Mouse (Mus musculus): ENCODE results near the gene Il27ra.

DNA sequence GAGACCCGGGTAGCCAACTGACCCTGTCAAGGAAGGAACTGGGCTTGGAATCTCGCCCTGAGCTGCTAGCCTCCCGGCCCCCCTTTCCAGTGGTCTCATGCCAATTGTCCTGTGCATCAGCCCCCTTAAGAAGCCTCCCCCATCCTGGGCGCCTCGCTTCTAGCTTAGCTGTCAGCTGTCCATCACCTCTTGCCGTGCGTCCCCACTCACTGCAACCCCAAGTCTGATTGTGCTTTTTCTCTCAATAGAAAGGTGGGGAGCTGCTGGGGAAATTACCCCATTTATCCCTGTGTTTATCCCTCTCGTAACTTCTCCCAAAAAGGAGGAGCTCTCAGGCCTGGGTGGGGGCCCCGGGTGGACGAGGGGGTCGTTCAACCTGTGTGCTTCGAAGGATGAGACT lies 46.4 kb downstream of the Il27ra start:
- TF ChIP-seq FLI1 (IDR thresholded peaks at IDR 0.05; ENCODE audit: low read length) (no peak), GATA1 (IDR thresholded peaks at IDR 0.05; ENCODE audit: borderline replicate concordance, low read length) (no peak)

All from megakaryocyte, embryonic 14.5 days (primary cell).